Mouse (Mus musculus) hindbrain, embryonic 16.5 days (tissue): ENCODE data around the gene Rtn1. TPM values are rescaled to one million over a fixed set of nuclear protein-coding genes. Genes with fewer than 3 reads are reported as not detected.

Source experiments
- ATAC-seq: fragments of 200-750 bp; cut with Nextera tagmentation; 2 replicates; pipeline ENCODE4 v1.8.0; 2017; ENCODE audit warnings: moderate TSS enrichment, moderate library complexity
- H3K27ac ChIP-seq: fragments of 300-500 bp; sonication (generic); 2 replicates; pipeline ENCODE4 v1.5.1; 2014; ENCODE audit warnings: low read depth, mild to moderate bottlenecking, control low read depth, low read length, moderate library complexity
- H3K27me3 ChIP-seq: fragments of 300-500 bp; sonication (generic); replicated peaks from 2 replicates; pipeline ENCODE4 v1.6.1; 2014; ENCODE audit warnings: low read length; ENCODE audit not compliant: control insufficient read depth, insufficient read depth
- H3K36me3 ChIP-seq: fragments of 300-500 bp; sonication (generic); 2 replicates; pipeline ENCODE4 v1.6.1; 2014; ENCODE audit warnings: mild to moderate bottlenecking, low read length, moderate library complexity, mixed read lengths; ENCODE audit not compliant: control insufficient read depth, insufficient read depth
- H3K4me1 ChIP-seq: fragments of 300-500 bp; sonication (generic); 2 replicates; pipeline ENCODE4 v1.6.1; 2014; ENCODE audit warnings: low read depth, low read length; ENCODE audit not compliant: control insufficient read depth, insufficient read depth
- H3K4me2 ChIP-seq: fragments of 300-500 bp; sonication (generic); 2 replicates; pipeline ENCODE4 v1.6.1; 2014; ENCODE audit warnings: mild to moderate bottlenecking, low read length, control low read depth, moderate library complexity
- H3K4me3 ChIP-seq: fragments of 300-500 bp; sonication (generic); 2 replicates; pipeline ENCODE4 v1.5.1; 2014; ENCODE audit warnings: mild to moderate bottlenecking, low read length, control low read depth, moderate library complexity
- H3K9ac ChIP-seq: fragments of 300-500 bp; sonication (generic); 2 replicates; pipeline ENCODE4 v1.6.1; 2014; ENCODE audit warnings: low read depth, mild to moderate bottlenecking, control low read depth, low read length, moderate library complexity
- H3K9me3 ChIP-seq: fragments of 300-500 bp; sonication (generic); 2 replicates; pipeline ENCODE4 v1.6.1; 2014; ENCODE audit warnings: mild to moderate bottlenecking, low read length, moderate library complexity; ENCODE audit not compliant: control insufficient read depth
- WGBS: fragments of 180-500 bp; shearing (Covaris S2); extraction: QIAGEN DNeasy Blood & Tissue Kit; methylation state at CpG from one replicate; pipeline ENCODE4 v1.1.7; 2014; 5-methylcytosine and 5-hydroxymethylcytosine counted together
- polyA plus RNA-seq: library from polyadenylated mRNA; unstranded; fragments of >200 nt; fragmentation: Nextera tagmentation; extraction: Ambion mirVana; gene quantifications from 2 replicates; pipeline ENCODE4 v1.2.1, GENCODE M21; 2015

Rtn1 gene
- polyA plus RNA-seq, 1 experiment from 2014 or later = 3,556 TPM

- H3K27me3 ChIP-seq = no peaks in the 10 kb centered on the region
- no peak overlapping the region for H3K4me2 ChIP-seq
- ATAC-seq = no peak
- H3K9ac ChIP-seq = no peak overlapping the region
- no peak overlapping the region for H3K27ac ChIP-seq
- WGBS = 98% methylated on average over 1 of the region's 1 CpGs
- H3K9me3 ChIP-seq = no peaks in the 10 kb centered on the region
- H3K36me3 ChIP-seq = no peaks in the 10 kb centered on the region
- H3K4me3 ChIP-seq = no peak overlapping the region
- H3K4me1 ChIP-seq = no peaks in the 10 kb centered on the region
Observed at GRCm38 (mm10) chr12:72244951-72245350, 163.9 kb downstream of the Rtn1 start.

- Histone ChIP-seq H3K27me3 (no peaks in the 10 kb centered on the region), H3K4me1 (peaks cover 3% of the 10 kb centered on the region), H3K9ac (no peak overlapping the region), H3K4me3 (no peak overlapping the region), H3K36me3 (no peaks in the 10 kb centered on the region), H3K4me2 (no peak overlapping the region), H3K27ac (no peak overlapping the region), H3K9me3 (no peaks in the 10 kb centered on the region)
- ATAC-seq = no peak
- WGBS = 67% methylated on average over 6 of the region's 6 CpGs
Observed at GRCm38 (mm10) chr12:72242807-72243206, 166.0 kb downstream of the Rtn1 start.

GRCm38 (mm10) chr12:72240506-72240905 is 168.3 kb downstream of the Rtn1 start:
- Histone ChIP-seq H3K36me3 (no peaks in the 10 kb centered on the region), H3K9me3 (no peaks in the 10 kb centered on the region), H3K27me3 (no peaks in the 10 kb centered on the region), H3K27ac (no peak overlapping the region), H3K4me1 (peaks cover 10% of the 10 kb centered on the region), H3K4me2 (no peak overlapping the region), H3K4me3 (no peak overlapping the region), H3K9ac (no peak overlapping the region)
- no peak for ATAC-seq

- no peaks in the 10 kb centered on the region for H3K27me3 ChIP-seq
- H3K4me1 ChIP-seq = peaks cover 10% of the 10 kb centered on the region
- ATAC-seq = no peak
- H3K4me3 ChIP-seq = no peak overlapping the region
- H3K4me2 ChIP-seq = no peak overlapping the region; the same call in 1 of the 2 replicates
- WGBS = 36% methylated on average over 12 of the region's 12 CpGs
- H3K36me3 ChIP-seq = no peaks in the 10 kb centered on the region
- peak overlapping the region; percentile 61 for H3K27ac ChIP-seq
- H3K9ac ChIP-seq = no peak overlapping the region
- no peaks in the 10 kb centered on the region for H3K9me3 ChIP-seq
Observed at GRCm38 (mm10) chr12:72239230-72239894, 169.5 kb downstream of the Rtn1 start.

- H3K9ac ChIP-seq = peak overlapping the region; percentile 87
- H3K4me2 ChIP-seq = peak overlapping the region; percentile 61
- no peaks in the 10 kb centered on the region for H3K36me3 ChIP-seq
- WGBS = 75% methylated on average over 2 of the region's 2 CpGs
- no peak for ATAC-seq
- H3K4me1 ChIP-seq = peaks cover 12% of the 10 kb centered on the region
- peak overlapping the region; percentile 67 for H3K4me3 ChIP-seq
- no peaks in the 10 kb centered on the region for H3K27me3 ChIP-seq
- H3K9me3 ChIP-seq = no peaks in the 10 kb centered on the region
- peak overlapping the region; percentile 83 for H3K27ac ChIP-seq
Observed at GRCm38 (mm10) chr12:72237251-72237650, 171.6 kb downstream of the Rtn1 start.

GRCm38 (mm10) chr12:72236564-72237011 is 172.3 kb downstream of the Rtn1 start:
- peaks cover 17% of the 10 kb centered on the region for H3K4me1 ChIP-seq

GRCm38 (mm10) chr12:72235621-72236351 is 173.1 kb downstream of the Rtn1 start:
- ATAC-seq = no peak
- peak overlapping the region; percentile 96 for H3K27ac ChIP-seq
- WGBS = 18% methylated on average over 12 of the region's 12 CpGs

More at GRCm38 (mm10) chr12:72236564-72237011, 172.3 kb downstream of the Rtn1 start:
- H3K27me3 ChIP-seq = no peaks in the 10 kb centered on the region
- peak overlapping the region; percentile 67 for H3K4me3 ChIP-seq
- under 1% methylated on average over 55 of the region's 56 CpGs for WGBS
- H3K9me3 ChIP-seq = no peaks in the 10 kb centered on the region
- peak overlapping the region; percentile 96 for H3K27ac ChIP-seq
- H3K36me3 ChIP-seq = no peaks in the 10 kb centered on the region
- H3K9ac ChIP-seq = peak overlapping the region; percentile 87
- peak; percentile 97 for ATAC-seq
- H3K4me2 ChIP-seq = peak overlapping the region; percentile 61

GRCm38 (mm10) chr12:72234966-72235365 is 173.9 kb downstream of the Rtn1 start:
- peak overlapping the region; percentile 48 for H3K27ac ChIP-seq
- no peaks in the 10 kb centered on the region for H3K27me3 ChIP-seq
- no peak for ATAC-seq
- H3K4me3 ChIP-seq = peak overlapping the region; percentile 67
- H3K4me1 ChIP-seq = peaks cover 25% of the 10 kb centered on the region
- no peaks in the 10 kb centered on the region for H3K9me3 ChIP-seq
- peak overlapping the region; percentile 61 for H3K4me2 ChIP-seq
- H3K36me3 ChIP-seq = no peaks in the 10 kb centered on the region
- peak overlapping the region; percentile 87 for H3K9ac ChIP-seq
- WGBS = 43% methylated on average over 9 of the region's 9 CpGs

More at GRCm38 (mm10) chr12:72235621-72236351, 173.1 kb downstream of the Rtn1 start:
- Histone ChIP-seq H3K4me2 (peak overlapping the region; percentile 61), H3K27me3 (no peaks in the 10 kb centered on the region), H3K4me1 (peaks cover 20% of the 10 kb centered on the region), H3K9ac (peak overlapping the region; percentile 87), H3K9me3 (no peaks in the 10 kb centered on the region), H3K36me3 (no peaks in the 10 kb centered on the region), H3K4me3 (peak overlapping the region; percentile 67)

- H3K9ac ChIP-seq = peak overlapping the region; percentile 87
- 57% methylated on average over 3 of the region's 3 CpGs for WGBS
- H3K9me3 ChIP-seq = no peaks in the 10 kb centered on the region
- H3K4me1 ChIP-seq = peaks cover 31% of the 10 kb centered on the region
- peak overlapping the region; percentile 61 for H3K4me2 ChIP-seq
- no peaks in the 10 kb centered on the region for H3K27me3 ChIP-seq
- H3K36me3 ChIP-seq = no peaks in the 10 kb centered on the region
- no peak for ATAC-seq
- peak overlapping the region; percentile 67 for H3K4me3 ChIP-seq
- H3K27ac ChIP-seq = peak overlapping the region; percentile 2; the same call in 1 of the 2 replicates
Observed at GRCm38 (mm10) chr12:72234151-72234550, 174.7 kb downstream of the Rtn1 start.
